Mouse (Mus musculus): Measurements from ENCODE around the gene Utp6.

DNA sequence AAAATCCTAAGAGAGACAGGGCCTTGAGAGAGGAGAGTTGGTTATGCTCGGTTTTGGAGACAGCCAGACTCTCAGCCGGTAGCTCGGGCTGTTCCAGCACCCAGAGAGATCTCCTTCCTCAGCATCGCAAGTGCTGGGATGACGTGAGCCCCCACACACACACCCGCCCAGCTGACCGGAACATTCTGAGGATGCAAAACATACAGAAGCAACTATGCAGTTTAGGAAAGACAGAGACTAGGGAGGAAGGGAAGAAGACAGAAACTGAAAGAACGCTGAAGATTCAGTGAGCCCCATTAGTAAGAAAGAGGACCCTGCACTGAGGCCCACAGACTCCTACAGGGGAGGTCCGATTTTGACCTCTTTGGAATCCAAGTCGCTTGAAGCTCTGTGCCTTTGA lies 5.6 kb upstream of the Utp6 start:
- TF ChIP-seq POLR2A (IDR thresholded peaks at IDR 0.05; ENCODE audit: borderline replicate concordance, extremely low read depth, insufficient read depth, insufficient read length, poor library complexity, severe bottlenecking), result no peak
- no peak for TF ChIP-seq CTCF (IDR thresholded peaks at IDR 0.05; ENCODE audit: borderline replicate concordance, extremely low read depth, insufficient read depth, insufficient read length)
